Mouse (Mus musculus) B cell, adult 67 days (primary cell): ENCODE data around the gene Fgf16. TPM values are rescaled to one million over a fixed set of nuclear protein-coding genes. Genes with fewer than 3 reads are reported as not detected.

ENCODE experiments used
- total RNA-seq, 2 experiments: library from RNA; stranded (reverse); gene quantifications; 4 replicates each; pipeline ENCODE4 v1.2.4; 2023

Fgf16 gene
- not detected for total RNA-seq

DNA sequence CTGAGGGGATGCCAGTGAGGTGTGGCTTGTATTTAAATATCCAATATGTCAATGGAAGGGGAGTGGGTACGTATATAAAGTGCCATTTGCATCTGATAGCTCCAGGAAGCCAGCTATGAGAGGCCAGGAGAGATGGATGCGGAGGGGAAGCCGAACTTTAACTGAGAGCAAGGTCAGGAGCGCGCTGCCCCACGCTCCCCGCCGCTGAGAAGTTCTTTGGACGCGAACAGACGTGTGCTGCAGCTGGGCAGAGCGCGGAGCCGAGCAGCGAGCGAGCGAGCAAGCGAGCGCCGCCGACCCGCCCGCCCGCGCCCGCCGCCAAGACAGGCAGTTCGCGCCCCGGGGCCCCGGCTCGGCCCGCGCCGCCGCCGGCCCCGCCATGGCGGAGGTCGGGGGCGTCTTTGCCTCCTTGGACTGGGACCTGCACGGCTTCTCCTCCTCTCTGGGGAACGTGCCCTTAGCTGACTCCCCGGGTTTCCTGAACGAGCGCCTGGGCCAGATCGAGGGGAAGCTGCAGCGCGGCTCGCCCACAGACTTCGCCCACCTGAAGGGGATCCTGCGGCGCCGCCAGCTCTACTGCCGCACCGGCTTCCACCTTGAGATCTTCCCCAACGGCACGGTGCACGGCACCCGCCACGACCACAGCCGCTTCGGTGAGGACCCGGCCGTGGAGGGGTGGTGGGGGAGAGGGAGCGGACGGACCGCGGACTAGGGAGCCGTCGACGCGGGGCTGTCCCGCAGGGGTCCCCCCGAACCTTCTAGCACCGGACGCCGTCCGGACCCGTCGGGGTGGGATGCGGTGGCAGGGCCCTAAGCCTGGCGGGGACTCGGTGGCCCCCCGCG is at the start of gene Fgf16:
TSS of gene Fgf16 (plus strand) at position 118 of the 843 bp plus-strand sequence.

Other genes with a start within 250 kb of the Fgf16 start
- gene Atrx, start 165.1 kb downstream of the Fgf16 start, total RNA-seq = 100 to 1,000 TPM; 237 to 260 TPM
- 10 to 100 TPM; 36.1 to 45.6 TPM for gene Magt1, start 247.6 kb downstream of the Fgf16 start, total RNA-seq